In the genomic region with DNA sequence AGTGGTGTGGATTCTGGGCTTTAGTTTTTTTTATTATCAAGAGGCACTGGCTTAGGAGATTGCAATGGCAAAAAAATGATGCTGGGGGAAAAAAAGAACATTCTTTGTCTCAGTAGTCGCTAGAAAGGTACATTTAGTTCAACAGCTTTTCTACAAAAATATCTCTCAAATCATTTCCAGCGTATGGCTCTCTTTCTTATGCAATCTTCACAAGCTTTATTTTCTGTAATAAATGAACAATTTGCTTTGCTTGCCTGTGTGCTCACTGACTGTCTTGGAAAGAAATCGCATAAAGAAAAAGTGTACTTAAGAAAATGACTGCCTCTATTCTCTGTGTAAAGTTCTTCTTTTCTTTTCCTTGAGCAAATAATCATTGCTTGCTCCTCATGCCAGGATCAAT, we compare ENCODE assay signal across 21 mouse cellular contexts.
DNase-seq lines count a peak whose midpoint lies in the region; TF ChIP-seq lines count a peak whose summit lies in the region.
"Had no signal": no experiment of that assay in that cellular context is flagged by ENCODE, and none has a peak within 500 bp of the region (broad histone marks: within the 10 kb centered on the region; RNA-seq: fewer than 3 reads in every experiment).

No protein-coding gene starts in this region.

- peak in 1 of 2 experiments; percentile 3 for DNase-seq in layer of hippocampus, adult 2 months (ENCODE audit: low spot score in 2 of 2)
- no peak for DNase-seq in layer of hippocampus, postnatal 25 days (ENCODE audit: extremely low spot score in 1 of 2, low spot score in 1 of 2)
- no peak for DNase-seq in left cerebral cortex, adult 2 months (ENCODE audit: extremely low spot score in 1 of 2, low spot score in 2 of 2)
- DNase-seq in left cerebral cortex, adult 8-10 months (ENCODE audit: low spot score in 2 of 2) = no peak
- DNase-seq in telencephalon, adult 2 months (ENCODE audit: low read depth, low spot score) = peak; percentile 54
- DNase-seq in ovary, adult 18-20 months (ENCODE audit: low spot score) = no peak
- DNase-seq: adrenal gland, adult 8-10 months; adrenal gland, postnatal 14 days; adrenal gland, postnatal 36 days; cerebellum, adult 11 months; cerebellum, adult 18-20 months; cerebellum, adult 8-10 months; cerebellum, adult 9-11 months; cerebellum, postnatal 14 days; cerebellum, postnatal 36 days; embryo, embryonic 11 days had no signal

- no peak overlapping the region for H3K4me3 ChIP-seq in layer of hippocampus, adult 2 months
- H3K4me3 ChIP-seq in left cerebral cortex, adult 2 months = no peak overlapping the region
- H3K4me3 ChIP-seq: embryonic facial prominence, embryonic 13.5 days; embryonic facial prominence, embryonic 15.5 days; erythroblast, embryonic 14.5 days; forebrain, embryonic 10.5 days; forebrain, embryonic 12.5 days had no signal

- peak overlapping the region; percentile 44; the same call in 1 of the 2 replicates for H3K27ac ChIP-seq in layer of hippocampus, adult 2 months
- peak overlapping the region; percentile 48; the same call in 1 of the 2 replicates for H3K27ac ChIP-seq in left cerebral cortex, adult 2 months
- H3K27ac ChIP-seq: embryonic facial prominence, embryonic 13.5 days; embryonic facial prominence, embryonic 15.5 days; forebrain, embryonic 10.5 days; forebrain, embryonic 12.5 days had no signal

- intact Hi-C loops in left cerebral cortex, adult 2 months (cut with DNase I) = no loop called here

- TF ChIP-seq CTCF in layer of hippocampus, adult 2 months (conservative IDR thresholded peaks at IDR 0.05) = no peak
- no peak for TF ChIP-seq CTCF in left cerebral cortex, adult 2 months (IDR thresholded peaks at IDR 0.05)
